Comparison of ENCODE assay signal across 20 mouse cellular contexts in the genomic region with DNA sequence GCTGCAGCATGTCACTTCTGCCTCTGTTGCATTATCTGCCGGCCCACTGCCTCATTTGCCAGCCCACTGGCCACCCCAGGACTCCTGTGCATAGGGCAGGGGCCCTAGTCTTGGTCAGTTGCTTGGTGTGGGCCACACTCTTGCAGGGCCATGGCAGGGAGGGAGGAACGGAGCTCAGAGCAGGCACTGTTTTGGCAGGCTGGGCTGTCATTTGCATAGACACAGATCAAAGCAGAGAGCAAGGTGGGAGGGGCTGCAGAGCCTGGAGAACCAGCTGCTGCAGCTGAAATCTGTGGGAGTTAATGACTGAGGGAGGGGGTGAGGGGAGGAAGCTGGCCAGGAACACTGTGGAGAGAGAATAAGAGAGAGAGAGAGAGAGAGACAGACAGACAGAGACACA.
DNase-seq lines count a peak whose midpoint lies in the region; ATAC-seq and TF ChIP-seq lines count a peak whose summit lies in the region.
"Had no signal": no experiment of that assay in that cellular context is flagged by ENCODE, and none has a peak within 500 bp of the region (broad histone marks: within the 10 kb centered on the region; RNA-seq: fewer than 3 reads in every experiment).

No protein-coding gene starts in this region.

- no peak overlapping the region for H3K4me3 ChIP-seq in hindbrain, embryonic 11.5 days (ENCODE audit: low read depth, low read length)
- H3K4me3 ChIP-seq in hindbrain, embryonic 16.5 days (ENCODE audit: low read length), result no peak overlapping the region
- no peak overlapping the region for H3K4me3 ChIP-seq in lung, embryonic 16.5 days (ENCODE audit: low read length)
- H3K4me3 ChIP-seq in CH12.LX (replicated peaks in 1 of 3; ENCODE audit: low read depth in 2 of 3, low read length in 2 of 3, poor library complexity in 1 of 3), result peak overlapping the region in 1 of 3 experiments; percentile 3
- no peak overlapping the region for H3K4me3 ChIP-seq in forebrain, embryonic 14.5 days (ENCODE audit: low read depth, low read length)
- H3K4me3 ChIP-seq: heart, embryonic 13.5 days; hindbrain, embryonic 15.5 days; megakaryocyte, embryonic 14.5 days had no signal

- H3K27me3 ChIP-seq in hindbrain, embryonic 11.5 days (ENCODE audit: control insufficient read depth, insufficient read depth, low read length), result no peaks in the 10 kb centered on the region
- no peaks in the 10 kb centered on the region for H3K27me3 ChIP-seq in hindbrain, embryonic 16.5 days (replicated peaks; ENCODE audit: control insufficient read depth, insufficient read depth, low read length)
- no peaks in the 10 kb centered on the region for H3K27me3 ChIP-seq in lung, embryonic 16.5 days (ENCODE audit: control insufficient read depth, insufficient read depth, low read depth, low read length)
- H3K27me3 ChIP-seq in CH12.LX (replicated peaks), result no peaks in the 10 kb centered on the region
- H3K27me3 ChIP-seq in forebrain, embryonic 14.5 days (replicated peaks; ENCODE audit: control insufficient read depth, insufficient read depth, low read length), result no peaks in the 10 kb centered on the region
- H3K27me3 ChIP-seq: heart, embryonic 13.5 days; hindbrain, embryonic 15.5 days; megakaryocyte, embryonic 14.5 days had no signal

- TF ChIP-seq POLR2A in CH12.LX (IDR thresholded peaks at IDR 0.05; ENCODE audit: low read depth, low read length), result no peak

- peak; percentile 49; the same call in 1 of the 2 replicates for ATAC-seq in hindbrain, embryonic 11.5 days (ENCODE audit: low FRiP score)
- no peak for ATAC-seq in hindbrain, embryonic 16.5 days
- ATAC-seq in lung, embryonic 16.5 days (ENCODE audit: low read depth), result 0 out of 2 replicates have a peak, but pooled peaks have one; percentile 17
- ATAC-seq in forebrain, embryonic 14.5 days, result peak; percentile 62; the same call in 1 of the 2 replicates
- ATAC-seq: activated CD4-positive, CD25-positive, alpha-beta regulatory T cell, adult 4 months; liver, postnatal 0 days had no signal

- in situ Hi-C loops in CH12.LX (cut with MboI; ENCODE audit: low pct_ligation_motif_present, low pct_unique_long_range_greater_than_20kb, low sequenced_read_pairs), result no loop called here

- no peak for TF ChIP-seq EP300 in CH12.LX (IDR thresholded peaks at IDR 0.05; ENCODE audit: low read length)

- H3K4me2 ChIP-seq in hindbrain, embryonic 11.5 days (replicated peaks; ENCODE audit: low read depth, low read length), result no peak overlapping the region
- no peak overlapping the region for H3K4me2 ChIP-seq in hindbrain, embryonic 16.5 days (ENCODE audit: low read length)
- no peak overlapping the region for H3K4me2 ChIP-seq in lung, embryonic 16.5 days (ENCODE audit: low read depth, low read length)
- no peak overlapping the region for H3K4me2 ChIP-seq in CH12.LX (ENCODE audit: insufficient read depth, low read depth, poor library complexity, severe bottlenecking)
- no peak overlapping the region for H3K4me2 ChIP-seq in forebrain, embryonic 14.5 days (ENCODE audit: low read length)
- H3K4me2 ChIP-seq: heart, embryonic 13.5 days; hindbrain, embryonic 15.5 days had no signal

- dilution Hi-C loops in CH12.LX (cut with MboI; ENCODE audit: extremely low pct_ligation_motif_present, extremely low pct_unique_long_range_greater_than_20kb, low sequenced_read_pairs), result no loop called here

- no peaks in the 10 kb centered on the region for H3K36me3 ChIP-seq in hindbrain, embryonic 11.5 days (ENCODE audit: control insufficient read depth, insufficient read depth, low read length)
- no peaks in the 10 kb centered on the region for H3K36me3 ChIP-seq in hindbrain, embryonic 16.5 days (ENCODE audit: control insufficient read depth, insufficient read depth, low read length)
- no peaks in the 10 kb centered on the region for H3K36me3 ChIP-seq in lung, embryonic 16.5 days (ENCODE audit: control insufficient read depth, insufficient read depth, low read length)
- no peaks in the 10 kb centered on the region for H3K36me3 ChIP-seq in CH12.LX (replicated peaks in 1 of 2; ENCODE audit: control insufficient read depth in 1 of 2, insufficient read depth in 1 of 2, low read length in 1 of 2)
- H3K36me3 ChIP-seq in forebrain, embryonic 14.5 days (ENCODE audit: control insufficient read depth, insufficient read depth, low read length), result no peaks in the 10 kb centered on the region
- H3K36me3 ChIP-seq: heart, embryonic 13.5 days; hindbrain, embryonic 15.5 days had no signal

- 39% methylated on average over 2 of the region's 2 CpGs for WGBS in hindbrain, embryonic 11.5 days
- WGBS in hindbrain, embryonic 16.5 days, result 45% methylated on average over 2 of the region's 2 CpGs
- 44% methylated on average over 2 of the region's 2 CpGs for WGBS in lung, embryonic 16.5 days
- 47% methylated on average over 2 of the region's 2 CpGs for WGBS in forebrain, embryonic 14.5 days

- no peak for TF ChIP-seq CTCF in CH12.LX (conservative IDR thresholded peaks at IDR 0.05 in 1 of 2, IDR thresholded peaks at IDR 0.05 in 1 of 2; ENCODE audit: low read depth in 2 of 2, low read length in 2 of 2)

- no peaks in the 10 kb centered on the region for H3K4me1 ChIP-seq in hindbrain, embryonic 11.5 days (replicated peaks; ENCODE audit: control insufficient read depth, insufficient read depth, low read length)
- no peaks in the 10 kb centered on the region for H3K4me1 ChIP-seq in hindbrain, embryonic 16.5 days (ENCODE audit: control insufficient read depth, insufficient read depth, low read depth, low read length)
- H3K4me1 ChIP-seq in lung, embryonic 16.5 days (replicated peaks; ENCODE audit: control insufficient read depth, insufficient read depth, low read length), result no peaks in the 10 kb centered on the region
- H3K4me1 ChIP-seq in CH12.LX (ENCODE audit: control insufficient read depth in 1 of 2, insufficient read depth in 2 of 2), result no peaks in the 10 kb centered on the region
- no peaks in the 10 kb centered on the region for H3K4me1 ChIP-seq in forebrain, embryonic 14.5 days (ENCODE audit: control insufficient read depth, insufficient read depth, low read length)
- H3K4me1 ChIP-seq: heart, embryonic 13.5 days; hindbrain, embryonic 15.5 days; megakaryocyte, embryonic 14.5 days had no signal

- no peak overlapping the region for H3K9ac ChIP-seq in hindbrain, embryonic 11.5 days (ENCODE audit: low read depth, low read length)
- no peak overlapping the region for H3K9ac ChIP-seq in hindbrain, embryonic 16.5 days (ENCODE audit: low read depth, low read length)
- no peak overlapping the region for H3K9ac ChIP-seq in lung, embryonic 16.5 days (ENCODE audit: low read length)
- H3K9ac ChIP-seq in CH12.LX (ENCODE audit: insufficient read depth, low read depth), result no peak overlapping the region
- H3K9ac ChIP-seq in forebrain, embryonic 14.5 days (ENCODE audit: low read length), result no peak overlapping the region
- H3K9ac ChIP-seq: heart, embryonic 13.5 days; hindbrain, embryonic 15.5 days; liver, postnatal 0 days had no signal

- no peak overlapping the region for H3K27ac ChIP-seq in hindbrain, embryonic 11.5 days (ENCODE audit: low read depth, low read length)
- no peak overlapping the region for H3K27ac ChIP-seq in hindbrain, embryonic 16.5 days (ENCODE audit: low read depth, low read length)
- H3K27ac ChIP-seq in lung, embryonic 16.5 days (ENCODE audit: low read length), result no peak overlapping the region
- no peak overlapping the region for H3K27ac ChIP-seq in CH12.LX (ENCODE audit: insufficient read depth, low read depth)
- H3K27ac ChIP-seq in forebrain, embryonic 14.5 days (ENCODE audit: low read depth, low read length), result no peak overlapping the region
- H3K27ac ChIP-seq: heart, embryonic 13.5 days; hindbrain, embryonic 15.5 days had no signal

- TF ChIP-seq RAD21 in CH12.LX (IDR thresholded peaks at IDR 0.05; ENCODE audit: low read depth, low read length), result no peak

- no peak for DNase-seq in hindbrain, embryonic 11.5 days (ENCODE audit: low spot score)
- no peak for DNase-seq in lung, adult 18-20 months
- DNase-seq in CH12.LX (ENCODE audit: extremely low read depth), result peak; percentile 25
- peak; percentile 50 for DNase-seq in forebrain, embryonic 14.5 days (ENCODE audit: low spot score)
- DNase-seq in gastrocnemius, adult 8-10 months (ENCODE audit: low spot score in 2 of 2), result no peak
- DNase-seq in cerebellum, adult 11 months, result no peak
- DNase-seq: adrenal gland, postnatal 36 days; B cell, adult 2 months; cerebellum, postnatal 36 days; gastrocnemius, postnatal 25 days; liver, postnatal 0 days; right cerebral cortex, adult 18-20 months; spleen, adult 18-20 months; thymus, postnatal 25 days had no signal

- H3K79me2 ChIP-seq in CH12.LX (replicated peaks; ENCODE audit: control insufficient read depth, extremely low read depth, insufficient read depth, poor library complexity, severe bottlenecking), result no peaks in the 10 kb centered on the region

- H3K9me3 ChIP-seq in hindbrain, embryonic 11.5 days (ENCODE audit: control insufficient read depth, low read length), result no peaks in the 10 kb centered on the region
- H3K9me3 ChIP-seq in hindbrain, embryonic 16.5 days (ENCODE audit: control insufficient read depth, low read length), result peaks cover 7% of the 10 kb centered on the region
- H3K9me3 ChIP-seq in lung, embryonic 16.5 days (ENCODE audit: control insufficient read depth, low read length), result peaks cover 5% of the 10 kb centered on the region; the same call in 1 of the 2 replicates
- H3K9me3 ChIP-seq in CH12.LX (replicated peaks; ENCODE audit: low read length), result peaks cover 23% of the 10 kb centered on the region
- 0 out of 2 replicates have a peak, but pooled peaks cover 4% of the 10 kb centered on the region for H3K9me3 ChIP-seq in forebrain, embryonic 14.5 days (replicated peaks; ENCODE audit: control insufficient read depth, low read length)
- H3K9me3 ChIP-seq: hindbrain, embryonic 15.5 days had no signal

TF ChIP-seq in CH12.LX, 34 proteins besides CTCF, POLR2A, EP300 and RAD21:
- TF ChIP-seq BHLHE40 (IDR thresholded peaks at IDR 0.05; ENCODE audit: low read depth, low read length), result no peak
- TF ChIP-seq CHD2 (IDR thresholded peaks at IDR 0.05; ENCODE audit: low read length), result no peak
- TF ChIP-seq MAX (IDR thresholded peaks at IDR 0.05; ENCODE audit: low read length), result no peak
- TF ChIP-seq JUN (IDR thresholded peaks at IDR 0.05; ENCODE audit: insufficient read depth, low read depth, low read length), result no peak
- no peak for TF ChIP-seq ELF1 (IDR thresholded peaks at IDR 0.05; ENCODE audit: low read depth, low read length)
- no peak for TF ChIP-seq ETS1 (conservative IDR thresholded peaks at IDR 0.05; ENCODE audit: low read depth, low read length)

Comparison
In these comparisons a context has a peak if more than half of its experiments do, and no peak if none do; other contexts are left out.
1. DNase-seq: peak in CH12.LX (single experiment) and forebrain, embryonic 14.5 days (single experiment); none in hindbrain, embryonic 11.5 days (single experiment), lung, adult 18-20 months (0 of 2), gastrocnemius, adult 8-10 months (0 of 2) and cerebellum, adult 11 months (single experiment).